Mouse (Mus musculus): ENCODE results near the gene Ccdc181. TPM values are rescaled to one million over a fixed set of nuclear protein-coding genes. Genes with fewer than 3 reads are reported as not detected.

The Ccdc181 gene
- total and polyA plus RNA-seq, 3 experiments: 8.8 to 12.1 (median 10.6) TPM

DNA sequence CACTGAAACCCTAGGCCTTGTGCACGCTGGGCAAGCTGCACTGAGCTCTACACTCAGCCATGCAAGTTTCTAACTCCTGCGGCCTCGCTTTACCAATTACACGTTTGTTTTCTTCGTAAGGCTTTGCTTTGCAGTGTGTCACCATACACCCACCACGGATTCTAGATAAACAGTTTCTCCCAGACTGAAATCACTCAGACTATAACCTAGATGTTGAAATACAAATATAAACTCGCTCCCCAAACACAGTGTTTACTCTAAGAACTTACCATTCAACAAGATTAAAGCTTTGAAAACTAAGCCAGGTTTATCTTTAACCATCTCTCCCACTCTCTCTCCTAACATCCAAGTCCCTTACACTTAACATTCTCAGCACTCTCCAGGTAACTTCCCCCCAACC, 40.3 kb upstream of the Ccdc181 start:
- no peak for DNase-seq (ENCODE audit: extremely low read depth)
- TF ChIP-seq GABPA (IDR thresholded peaks at IDR 0.05; ENCODE audit: insufficient replicate concordance, low read depth, low read length): no peak
- no peak for TF ChIP-seq PAX5 (IDR thresholded peaks at IDR 0.05; ENCODE audit: low read length)
- no peak for TF ChIP-seq SIN3A (IDR thresholded peaks at IDR 0.05; ENCODE audit: low read length)
- dilution Hi-C loops (cut with MboI; ENCODE audit: extremely low pct_ligation_motif_present, extremely low pct_unique_long_range_greater_than_20kb, low sequenced_read_pairs) (no loop called here), in situ Hi-C loops (cut with MboI; ENCODE audit: low pct_ligation_motif_present, low pct_unique_long_range_greater_than_20kb, low sequenced_read_pairs) (no loop called here)
- Histone ChIP-seq H3K9ac (ENCODE audit: insufficient read depth, low read depth) (no peak overlapping the region), H3K4me2 (ENCODE audit: insufficient read depth, low read depth, poor library complexity, severe bottlenecking) (no peak overlapping the region), H3K79me2 (replicated peaks; ENCODE audit: control insufficient read depth, extremely low read depth, insufficient read depth, poor library complexity, severe bottlenecking) (no peaks in the 10 kb centered on the region), H3K4me3 (replicated peaks in 1 of 3; ENCODE audit: low read depth in 2 of 3, low read length in 2 of 3, poor library complexity in 1 of 3) (no peak overlapping the region), H3K36me3 (replicated peaks in 1 of 2; ENCODE audit: control insufficient read depth in 1 of 2, insufficient read depth in 1 of 2, low read length in 1 of 2) (no peaks in the 10 kb centered on the region), H3K27me3 (replicated peaks) (no peaks in the 10 kb centered on the region), H3K9me3 (replicated peaks; ENCODE audit: low read length) (no peaks in the 10 kb centered on the region), H3K27ac (ENCODE audit: insufficient read depth, low read depth) (no peak overlapping the region), H3K4me1 (ENCODE audit: control insufficient read depth in 1 of 2, insufficient read depth in 2 of 2) (peaks cover 0 to 3% of the 10 kb centered on the region in 2 experiments; a peak in 2 of 4 replicates)

DNA sequence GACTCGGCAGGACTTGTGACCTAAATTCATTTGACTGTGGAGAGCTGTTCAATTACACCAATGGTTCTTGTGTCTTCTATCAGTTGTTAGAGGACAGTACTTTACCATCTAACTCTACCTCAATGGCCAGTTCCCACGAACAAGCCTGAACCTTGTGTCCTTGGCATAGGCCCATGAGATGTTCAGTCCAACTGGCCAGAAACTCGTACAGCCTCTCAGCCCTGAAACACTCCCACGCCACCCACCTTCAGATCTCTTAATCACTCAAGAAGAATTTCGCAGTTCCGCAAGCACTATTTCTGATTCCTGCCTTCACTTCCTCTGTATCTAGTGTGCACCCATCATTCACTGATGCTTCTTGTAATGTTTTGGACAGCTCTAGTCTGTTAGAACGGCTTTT, 39.3 kb upstream of the Ccdc181 start:
- H3K4me2 ChIP-seq (ENCODE audit: insufficient read depth, low read depth, poor library complexity, severe bottlenecking): peak overlapping the region; percentile 21; the same call in 1 of the 2 replicates
- dilution Hi-C loops (cut with MboI; ENCODE audit: extremely low pct_ligation_motif_present, extremely low pct_unique_long_range_greater_than_20kb, low sequenced_read_pairs) (no loop called here), in situ Hi-C loops (cut with MboI; ENCODE audit: low pct_ligation_motif_present, low pct_unique_long_range_greater_than_20kb, low sequenced_read_pairs) (no loop called here)
- peaks cover 0 to 3% of the 10 kb centered on the region in 2 experiments; a peak in 2 of 4 replicates for H3K4me1 ChIP-seq (ENCODE audit: control insufficient read depth in 1 of 2, insufficient read depth in 2 of 2)
- H3K36me3 ChIP-seq (replicated peaks in 1 of 2; ENCODE audit: control insufficient read depth in 1 of 2, insufficient read depth in 1 of 2, low read length in 1 of 2): no peaks in the 10 kb centered on the region
- no peak overlapping the region for H3K4me3 ChIP-seq (replicated peaks in 1 of 3; ENCODE audit: low read depth in 2 of 3, low read length in 2 of 3, poor library complexity in 1 of 3)
- no peaks in the 10 kb centered on the region for H3K9me3 ChIP-seq (replicated peaks; ENCODE audit: low read length)
- no peaks in the 10 kb centered on the region for H3K27me3 ChIP-seq (replicated peaks)
- H3K79me2 ChIP-seq (replicated peaks; ENCODE audit: control insufficient read depth, extremely low read depth, insufficient read depth, poor library complexity, severe bottlenecking): no peaks in the 10 kb centered on the region
- no peak overlapping the region for H3K9ac ChIP-seq (ENCODE audit: insufficient read depth, low read depth)
- no peak overlapping the region for H3K27ac ChIP-seq (ENCODE audit: insufficient read depth, low read depth)
- DNase-seq (ENCODE audit: extremely low read depth): no peak
- TF ChIP-seq NELFE (IDR thresholded peaks at IDR 0.05; ENCODE audit: low read depth, low read length): no peak
- TF ChIP-seq EP300 (IDR thresholded peaks at IDR 0.05; ENCODE audit: low read length): no peak
- no peak for TF ChIP-seq PAX5 (IDR thresholded peaks at IDR 0.05; ENCODE audit: low read length)

- Histone ChIP-seq H3K27ac (ENCODE audit: insufficient read depth, low read depth) (no peak overlapping the region), H3K4me2 (ENCODE audit: insufficient read depth, low read depth, poor library complexity, severe bottlenecking) (no peak overlapping the region), H3K9me3 (replicated peaks; ENCODE audit: low read length) (no peaks in the 10 kb centered on the region), H3K4me1 (ENCODE audit: control insufficient read depth in 1 of 2, insufficient read depth in 2 of 2) (no peaks in the 10 kb centered on the region), H3K4me3 (replicated peaks in 1 of 3; ENCODE audit: low read depth in 2 of 3, low read length in 2 of 3, poor library complexity in 1 of 3) (no peak overlapping the region), H3K36me3 (replicated peaks in 1 of 2; ENCODE audit: control insufficient read depth in 1 of 2, insufficient read depth in 1 of 2, low read length in 1 of 2) (no peaks in the 10 kb centered on the region), H3K9ac (ENCODE audit: insufficient read depth, low read depth) (no peak overlapping the region), H3K27me3 (replicated peaks) (no peaks in the 10 kb centered on the region), H3K79me2 (replicated peaks; ENCODE audit: control insufficient read depth, extremely low read depth, insufficient read depth, poor library complexity, severe bottlenecking) (no peaks in the 10 kb centered on the region)
- TF ChIP-seq MAFK (IDR thresholded peaks at IDR 0.05; ENCODE audit: insufficient replicate concordance, low read length) (peak; percentile 97), IRF4 (IDR thresholded peaks at IDR 0.05; ENCODE audit: low read depth, low read length) (no peak), MXI1 (IDR thresholded peaks at IDR 0.05; ENCODE audit: low read depth, low read length) (no peak)
- in situ Hi-C loops (cut with MboI; ENCODE audit: low pct_ligation_motif_present, low pct_unique_long_range_greater_than_20kb, low sequenced_read_pairs): no loop called here
- no peak for DNase-seq (ENCODE audit: extremely low read depth)
- dilution Hi-C loops (cut with MboI; ENCODE audit: extremely low pct_ligation_motif_present, extremely low pct_unique_long_range_greater_than_20kb, low sequenced_read_pairs): no loop called here
These were observed 33.9 kb upstream of the Ccdc181 start for GRCm38 (mm10) chr1:164241494-164241893.

Data from CH12.LX (cell line).